Mouse (Mus musculus) small intestine, adult 2 months (tissue): ENCODE measurements around the gene Hes7.

Source experiments
- CTCF ChIP-seq: fragments of 200-500 bp; IDR thresholded peaks from 2 replicates; pipeline ENCODE4 v1.5.1; 2012; ENCODE audit warnings: low read depth, mild to moderate bottlenecking, control low read depth, inconsistent platforms, low read length, moderate library complexity, mixed read lengths; ENCODE audit not compliant: insufficient replicate concordance, insufficient read length; ENCODE audit errors: extremely low read depth
- POLR2A ChIP-seq: fragments of 200-500 bp; IDR thresholded peaks from 2 replicates; pipeline ENCODE4 v1.6.1; 2012; ENCODE audit warnings: low read depth, mild to moderate bottlenecking, control low read depth, inconsistent platforms, low read length, moderate library complexity

DNA sequence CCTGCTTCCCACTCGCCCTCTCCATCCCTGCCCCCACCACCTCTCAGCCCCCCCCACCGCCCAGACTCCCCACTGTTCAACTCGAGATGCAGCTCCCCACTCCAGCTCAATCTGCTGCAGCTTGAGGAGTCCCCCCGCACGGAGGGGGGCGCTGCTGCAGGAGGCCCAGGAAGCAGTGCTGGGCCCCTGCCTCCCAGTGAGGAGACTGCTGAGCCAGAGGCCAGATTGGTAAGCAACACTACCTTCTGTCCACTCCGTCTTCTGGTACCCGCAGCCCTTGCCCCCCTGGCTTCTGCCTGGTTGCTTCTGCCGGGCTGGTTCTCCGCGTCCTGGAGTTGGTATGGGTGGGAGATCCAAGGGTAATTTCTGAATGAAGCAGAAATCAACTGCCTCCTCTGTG lies 13.4 kb upstream of the Hes7 start:
- TF ChIP-seq CTCF: no peak
- TF ChIP-seq POLR2A: no peak
